Mouse (Mus musculus): Measurements from ENCODE around the gene 6330403K07Rik. TPM values are rescaled to one million over a fixed set of nuclear protein-coding genes. Genes with fewer than 3 reads are reported as not detected.

Gene 6330403K07Rik
- total RNA-seq (2021): 1 to 10 TPM in 1 of 2 experiments, under 1 TPM in 1; 0.84 to 1.5 TPM
- long read RNA-seq, experiment 1, partial matches to known transcripts: 0 of 2 reads
- long read RNA-seq, experiment 1, other reads (novel, unspliced or antisense): 0 of 2 reads
- long read RNA-seq, experiment 2: 0 reads

DNA sequence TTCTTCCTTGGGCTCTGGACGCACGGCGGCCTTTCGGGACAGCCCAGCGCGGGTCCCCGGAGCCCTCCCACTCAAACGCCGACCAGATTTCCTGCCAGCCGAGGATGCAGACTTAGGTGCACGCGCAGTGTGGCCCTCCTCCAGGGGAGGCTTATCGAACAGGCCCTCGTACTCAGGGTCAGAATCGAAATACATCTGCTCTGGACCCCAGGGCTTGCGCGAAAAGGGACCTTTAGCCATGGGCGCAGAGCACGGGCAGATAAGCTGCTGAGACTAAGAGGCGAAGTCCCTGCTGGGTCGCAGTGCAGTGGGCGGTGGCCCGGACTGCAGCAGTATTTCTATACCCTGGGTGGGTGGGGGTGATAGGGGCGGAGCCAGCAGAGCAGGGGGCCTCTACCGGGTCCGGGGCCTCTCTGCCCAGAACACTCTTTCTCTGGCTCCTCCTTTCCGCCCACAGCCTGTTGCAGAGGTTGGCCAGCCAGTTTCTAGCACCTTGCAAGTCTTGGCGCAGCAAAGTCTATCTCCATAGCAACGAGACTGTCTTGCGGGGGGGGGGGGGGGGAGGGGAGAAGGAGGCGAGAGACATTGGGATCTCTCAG lies at the start of gene 6330403K07Rik:
Gene 6330403K07Rik, minus strand, starts transcription at position 351 of the 599 bp plus-strand sequence.
- intact Hi-C loops (cut with DNase I; ENCODE audit: low total_unique reads): no loop called here
- DNase-seq: peak; percentile 39

DNA sequence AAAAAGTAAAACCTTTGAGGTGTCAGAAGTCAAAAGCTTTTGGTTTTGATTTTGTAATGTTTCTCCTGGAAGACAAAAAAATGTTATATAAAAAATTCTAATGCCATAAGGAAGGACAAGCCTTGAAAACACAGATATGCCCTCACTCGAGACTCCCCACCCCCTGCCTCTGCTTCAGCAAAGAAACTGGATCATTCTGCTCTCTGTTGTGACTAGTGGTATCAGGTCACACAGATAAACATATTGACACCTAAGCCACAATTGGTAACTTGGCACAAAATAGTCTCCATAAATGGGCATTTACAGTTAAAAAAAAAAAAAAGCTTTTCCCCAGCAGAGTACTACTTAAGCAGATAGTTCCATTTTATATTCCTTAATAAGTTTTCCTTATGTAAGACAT lies 43.0 kb upstream of the 6330403K07Rik start:
- intact Hi-C loops (cut with DNase I; ENCODE audit: low total_unique reads): no loop called here
- no peak for DNase-seq

DNA sequence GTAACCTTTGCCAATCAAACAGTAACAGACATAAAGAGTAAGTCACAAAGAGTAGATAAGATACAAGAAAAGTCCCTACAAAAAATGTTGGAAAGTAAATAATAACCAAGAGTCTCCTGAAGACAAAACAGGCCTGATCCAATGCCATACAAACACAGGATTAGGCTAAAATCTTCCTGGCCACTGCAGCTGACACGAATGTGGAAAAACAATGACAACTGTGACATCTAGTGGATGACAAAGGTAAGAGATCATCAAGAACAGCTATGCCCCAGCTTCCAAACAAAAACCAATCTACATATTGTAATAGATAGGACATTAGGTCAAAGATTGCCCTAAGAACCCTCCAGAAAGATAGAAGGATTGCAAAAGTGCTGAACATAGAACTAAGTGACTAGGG lies 19.2 kb upstream of the 6330403K07Rik start:
- intact Hi-C loops (cut with DNase I; ENCODE audit: low total_unique reads): no loop called here

DNA sequence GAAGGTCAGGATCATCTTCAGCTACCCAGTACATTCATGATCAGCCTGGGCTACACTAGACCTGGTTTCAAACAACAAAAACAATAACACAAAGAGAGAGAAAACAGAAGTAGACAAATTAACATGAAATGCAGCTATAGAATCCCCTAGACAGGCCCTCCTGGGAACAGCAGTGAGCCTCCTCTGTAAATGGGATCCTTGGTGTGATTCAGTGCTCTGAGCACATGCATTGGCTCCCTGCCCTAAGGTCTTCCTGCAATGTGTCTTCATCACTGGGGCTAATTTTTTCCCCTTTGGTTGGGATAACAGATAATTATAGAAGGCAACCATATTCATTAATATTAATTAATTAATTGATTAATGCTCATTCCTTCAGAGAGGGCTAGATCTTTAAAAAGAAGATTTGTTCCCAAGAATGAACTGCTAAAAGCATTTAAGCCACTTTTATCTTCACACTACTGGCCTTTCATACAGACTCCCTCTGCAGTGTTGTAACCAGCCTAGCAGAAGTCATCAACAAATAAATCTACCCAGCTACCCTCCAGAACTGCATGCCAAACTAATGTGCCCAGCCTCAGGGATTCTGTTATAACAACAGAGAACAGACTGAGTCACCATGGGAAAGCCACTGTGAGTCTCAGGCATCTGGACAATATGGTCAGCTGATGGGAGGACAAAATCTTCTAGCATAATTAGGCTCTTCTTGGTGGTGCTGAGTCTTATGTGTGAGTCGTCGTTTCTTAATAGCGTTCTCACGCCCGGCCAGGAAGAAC lies 6.4 kb upstream of the 6330403K07Rik start:
- DNase-seq: no peak
- intact Hi-C loops (cut with DNase I; ENCODE audit: low total_unique reads): no loop called here

More for the DNA sequence above, 19.2 kb upstream of the 6330403K07Rik start:
- no peak for DNase-seq

DNA sequence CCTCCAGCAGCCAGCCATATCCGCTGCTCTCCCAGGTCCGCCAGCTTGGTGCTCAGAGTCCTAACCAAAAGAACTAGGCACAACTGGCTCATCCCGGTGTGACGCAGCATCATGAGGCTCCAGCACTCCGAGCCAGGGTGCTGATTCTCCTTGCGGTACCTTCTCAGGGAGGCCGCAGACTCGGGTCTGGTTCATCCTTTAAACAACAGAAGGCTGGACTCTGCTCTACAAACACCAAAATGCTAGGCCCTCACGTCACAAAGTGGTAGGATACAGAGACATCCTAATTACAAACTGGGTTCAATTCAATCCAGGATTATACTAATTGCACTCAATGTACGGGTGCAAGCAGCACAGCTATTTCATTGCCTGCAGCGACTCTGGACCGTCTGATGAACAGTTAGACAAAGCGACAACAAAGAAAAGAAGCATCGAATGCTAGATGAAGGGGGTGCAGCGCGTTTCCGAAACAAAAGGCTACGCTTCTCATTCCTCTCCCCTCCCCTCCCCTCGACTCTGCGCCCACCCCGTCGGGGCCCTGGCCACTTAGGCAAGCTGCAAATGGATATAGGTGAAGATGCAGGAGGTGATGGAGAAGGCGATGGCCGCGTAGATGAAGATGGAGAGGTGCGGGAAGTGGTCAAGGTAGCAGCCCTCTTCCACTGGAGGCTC lies 686 bp downstream of the 6330403K07Rik start:
- no peak for DNase-seq

DNA sequence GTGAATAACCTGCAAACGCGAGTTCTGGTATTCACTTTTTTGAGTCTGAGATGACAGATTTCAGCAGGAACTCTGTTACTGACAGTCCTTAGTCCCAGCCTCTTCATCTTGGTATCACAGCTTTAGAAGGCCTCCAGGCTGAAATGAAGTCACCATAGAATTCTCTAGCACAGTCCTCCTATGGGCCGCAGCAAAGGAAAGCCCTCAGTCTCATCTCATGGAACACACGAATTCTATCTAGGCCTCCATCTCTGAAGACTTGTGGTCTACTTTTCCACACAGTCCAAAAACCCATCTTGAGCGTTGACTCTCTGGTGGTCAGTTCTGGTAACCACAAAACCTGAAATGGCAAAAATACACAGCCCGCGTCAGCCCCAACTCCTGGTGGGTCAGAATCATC lies 1.2 kb downstream of the 6330403K07Rik start:
- DNase-seq: no peak
- intact Hi-C loops (cut with DNase I; ENCODE audit: low total_unique reads): no loop called here

More for the DNA sequence above, 686 bp downstream of the 6330403K07Rik start:
- intact Hi-C loops (cut with DNase I; ENCODE audit: low total_unique reads): no loop called here

DNA sequence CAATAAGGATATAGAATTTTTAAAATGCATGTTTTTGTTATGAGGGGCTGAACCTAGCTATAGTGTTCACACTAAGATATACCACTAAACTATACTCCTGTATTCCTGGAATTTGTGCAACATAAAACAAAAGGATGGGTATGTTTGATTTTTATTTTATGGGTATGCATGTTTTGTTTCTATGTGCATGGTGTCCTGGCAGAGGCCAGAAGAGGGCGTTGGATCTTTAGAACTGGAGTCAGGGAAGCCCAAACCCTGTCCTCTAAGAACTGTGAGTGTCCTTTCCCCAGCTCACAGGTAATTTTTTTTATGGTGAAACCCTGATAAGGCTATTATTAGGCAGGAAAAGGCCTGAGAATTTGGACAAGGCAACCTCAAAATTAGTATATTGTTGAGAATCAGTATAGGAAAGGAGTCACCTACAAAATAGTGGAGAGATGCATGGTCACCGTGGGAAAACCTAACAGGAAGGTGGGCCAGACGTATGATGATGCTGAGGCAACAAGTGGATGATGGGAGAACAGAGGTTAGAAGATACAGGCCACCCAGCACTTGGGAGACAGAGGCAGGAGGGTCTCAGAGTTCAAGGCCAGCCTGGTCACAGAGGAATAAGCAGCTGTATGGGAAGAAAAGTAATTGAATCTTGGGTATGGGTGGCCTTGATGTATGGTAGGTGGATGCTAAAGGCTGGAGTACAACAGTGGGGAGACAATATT lies 3.8 kb downstream of the 6330403K07Rik start:
- no peak for DNase-seq
- intact Hi-C loops (cut with DNase I; ENCODE audit: low total_unique reads): no loop called here

DNA sequence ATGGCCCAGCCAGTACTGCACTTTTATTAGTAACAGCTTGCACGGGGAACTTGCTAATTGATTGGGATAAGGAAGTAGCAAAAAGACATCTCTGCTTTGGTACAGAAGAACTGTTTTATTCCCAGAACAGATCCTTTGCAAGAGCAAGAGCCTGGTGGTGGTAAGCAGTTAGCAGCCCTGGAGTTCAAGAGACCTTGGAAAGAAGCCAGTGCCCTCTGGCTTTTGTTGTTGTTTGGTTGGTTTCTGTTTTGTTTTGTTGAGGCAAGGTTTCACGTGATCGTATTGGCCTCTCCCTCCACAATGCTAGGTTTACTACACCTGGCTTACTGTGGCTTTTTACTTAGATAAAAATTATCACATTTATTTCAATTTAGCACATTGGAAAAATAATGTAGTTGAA lies 5.0 kb downstream of the 6330403K07Rik start:
- DNase-seq: no peak
- intact Hi-C loops (cut with DNase I; ENCODE audit: low total_unique reads): no loop called here

DNA sequence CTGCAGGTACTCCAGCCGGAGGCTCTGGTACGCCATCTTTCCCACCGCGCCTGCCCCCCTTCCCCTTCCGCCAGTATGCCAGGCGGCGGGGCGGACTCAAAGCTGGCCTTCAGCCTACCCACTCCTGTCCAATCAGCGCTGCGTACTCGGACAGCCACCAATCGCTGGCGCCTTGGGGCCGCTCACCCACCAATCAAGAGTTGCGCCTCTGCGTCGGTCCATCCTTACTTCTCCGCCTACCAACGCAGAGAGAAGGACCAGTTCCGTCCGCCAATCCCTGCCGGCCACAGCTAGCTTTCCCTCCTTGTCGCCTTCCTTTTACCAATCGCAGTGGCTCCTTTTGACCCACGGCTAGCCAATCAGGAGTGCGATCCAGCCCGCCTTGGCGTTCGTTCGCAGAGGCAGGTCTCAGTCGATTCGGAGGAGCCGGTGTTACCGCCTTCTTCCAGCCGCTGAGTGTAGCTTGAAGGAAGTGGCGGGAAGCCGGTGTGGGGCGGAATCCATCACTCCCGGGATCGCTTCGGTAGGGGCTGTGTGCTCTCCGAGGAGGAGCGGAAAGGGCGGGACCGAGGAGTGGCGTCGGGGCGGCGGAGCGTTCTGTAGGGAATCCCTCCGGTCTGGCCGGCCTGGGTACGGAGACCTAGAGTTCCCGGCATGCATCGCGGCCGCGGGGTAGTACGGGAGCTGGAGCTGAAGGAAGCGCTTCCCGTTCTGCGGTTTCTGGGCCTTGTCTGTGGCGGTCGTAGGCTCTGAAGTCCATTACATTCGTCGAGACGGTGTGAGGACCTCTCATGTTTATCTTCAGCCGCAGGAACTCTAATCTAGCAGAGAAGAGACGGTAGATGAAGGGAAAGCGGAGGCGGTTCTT lies 13.9 kb downstream of the 6330403K07Rik start, which contains the start of the genes Mis12 and Derl2:
Gene Mis12, plus strand, starts transcription at position 411 of the 868 bp plus-strand sequence.
Gene Derl2, minus strand, starts transcription at position 641 of the 868 bp plus-strand sequence.
- intact Hi-C loops (cut with DNase I; ENCODE audit: low total_unique reads): no loop called here
- DNase-seq: peak; percentile 98

DNA sequence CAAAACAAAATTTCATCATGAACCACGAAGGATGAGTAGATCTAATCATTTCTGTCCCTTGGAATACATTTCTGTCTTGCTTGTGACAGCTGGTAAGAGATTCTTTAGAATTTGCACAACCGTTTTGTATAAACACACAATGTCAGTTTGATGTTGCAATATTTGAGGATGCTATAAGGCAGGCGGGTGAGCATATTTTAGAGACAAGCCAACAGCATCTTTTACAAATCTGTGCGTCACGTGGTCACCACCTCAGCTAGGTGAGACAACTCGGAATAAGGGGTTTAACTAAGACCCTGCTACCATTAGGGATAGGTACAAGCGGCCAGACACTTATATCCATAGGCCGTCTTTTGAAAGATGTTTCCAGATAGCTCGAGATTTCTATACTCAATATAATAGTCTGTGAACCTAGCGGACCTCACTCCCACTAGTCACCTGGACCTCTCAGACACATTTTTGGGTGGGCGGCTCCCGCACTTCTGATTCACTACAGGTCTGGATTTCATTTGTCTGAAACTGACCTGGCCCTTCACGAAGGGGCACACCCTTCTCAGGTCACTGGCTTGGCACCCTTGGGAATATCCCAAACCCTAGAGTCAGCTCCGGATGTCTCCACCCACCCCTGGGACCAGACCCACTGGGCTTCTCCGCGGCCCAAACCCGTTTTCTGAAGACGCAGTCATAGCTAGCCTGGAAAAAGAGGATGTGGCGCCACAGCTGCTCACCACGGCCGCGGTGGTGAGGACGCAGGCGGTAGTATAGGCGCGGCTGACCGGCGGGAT lies 14.7 kb downstream of the 6330403K07Rik start:
- no peak for DNase-seq
- intact Hi-C loops (cut with DNase I; ENCODE audit: low total_unique reads): no loop called here

DNA sequence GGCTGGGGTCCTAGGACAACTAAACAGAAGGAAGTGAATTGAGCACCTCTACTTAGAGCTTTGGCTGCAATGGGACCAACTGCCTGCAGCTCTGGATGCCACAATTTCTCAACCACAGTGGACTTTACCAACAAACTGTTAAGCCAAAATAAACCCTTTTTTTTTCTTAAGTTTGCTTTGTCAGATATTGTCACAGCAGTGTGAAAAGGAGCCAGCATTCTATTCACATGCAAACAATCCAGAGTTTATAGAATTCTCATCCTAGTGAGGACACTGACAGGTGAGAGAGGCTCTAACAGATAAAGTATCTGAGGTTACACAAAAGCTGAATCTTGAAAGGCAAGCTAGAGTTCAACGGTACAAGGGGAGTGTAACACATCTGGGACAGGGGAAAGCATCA lies 16.3 kb downstream of the 6330403K07Rik start:
- intact Hi-C loops (cut with DNase I; ENCODE audit: low total_unique reads): no loop called here
- DNase-seq: no peak

DNA sequence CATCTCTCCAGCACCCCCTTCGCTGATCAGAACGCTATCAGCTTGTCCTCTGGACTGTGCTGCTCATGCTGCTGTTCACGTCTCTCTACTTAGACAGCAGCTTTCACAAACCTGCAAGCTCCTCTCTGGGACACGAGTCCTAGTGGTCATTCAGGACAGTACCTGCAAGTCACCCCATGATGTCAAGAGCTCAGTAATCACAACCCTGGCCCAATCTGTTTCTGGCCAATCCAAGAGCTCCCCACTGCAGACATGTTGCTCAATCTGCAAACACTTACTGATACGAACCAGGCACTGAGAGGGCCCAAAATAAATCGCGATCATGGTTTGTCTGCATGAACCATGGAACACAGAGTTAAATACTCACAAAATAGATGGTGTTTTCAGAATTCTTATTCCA lies 20.6 kb downstream of the 6330403K07Rik start:
- no peak for DNase-seq
- intact Hi-C loops (cut with DNase I; ENCODE audit: low total_unique reads): no loop called here

DNA sequence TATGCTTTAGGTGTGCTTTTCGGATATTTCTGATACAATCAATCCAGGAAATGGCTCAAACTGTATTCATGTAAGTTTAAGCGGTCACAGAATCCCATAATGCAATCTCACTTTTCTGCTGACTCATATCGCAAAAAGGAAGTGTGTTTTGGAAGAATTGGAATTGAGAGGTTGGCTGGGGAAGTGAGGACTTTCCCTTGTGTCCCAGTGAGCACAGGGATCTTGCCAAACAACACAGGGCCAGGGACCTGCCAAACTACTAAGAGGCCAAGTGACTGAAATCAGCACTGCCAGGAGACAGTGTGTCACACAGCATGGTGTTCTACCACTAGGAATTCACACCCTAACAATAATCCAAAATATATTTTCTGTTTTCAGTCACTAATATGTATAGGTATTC lies 25.0 kb downstream of the 6330403K07Rik start:
- DNase-seq: no peak
- intact Hi-C loops (cut with DNase I; ENCODE audit: low total_unique reads): no loop called here

DNA sequence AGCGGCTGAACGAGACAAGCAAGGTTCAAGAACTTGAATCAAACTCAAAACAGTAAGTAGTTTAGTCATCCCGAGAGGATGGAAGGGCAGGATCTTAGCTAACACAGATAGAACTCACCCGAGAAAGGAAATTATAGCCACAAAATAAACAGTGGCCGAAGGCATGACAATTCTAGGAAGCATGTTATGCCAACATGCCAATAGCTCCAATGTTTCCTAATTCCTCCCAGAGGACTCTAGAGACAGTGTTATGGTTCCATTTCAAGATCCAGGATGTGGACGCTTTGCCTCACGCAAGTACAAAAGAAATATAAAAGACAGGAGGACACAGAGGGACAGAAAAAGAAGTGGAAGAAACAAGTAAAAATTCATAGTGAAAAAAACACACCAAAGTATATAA lies 25.5 kb downstream of the 6330403K07Rik start:
- intact Hi-C loops (cut with DNase I; ENCODE audit: low total_unique reads): no loop called here
- DNase-seq: no peak

DNA sequence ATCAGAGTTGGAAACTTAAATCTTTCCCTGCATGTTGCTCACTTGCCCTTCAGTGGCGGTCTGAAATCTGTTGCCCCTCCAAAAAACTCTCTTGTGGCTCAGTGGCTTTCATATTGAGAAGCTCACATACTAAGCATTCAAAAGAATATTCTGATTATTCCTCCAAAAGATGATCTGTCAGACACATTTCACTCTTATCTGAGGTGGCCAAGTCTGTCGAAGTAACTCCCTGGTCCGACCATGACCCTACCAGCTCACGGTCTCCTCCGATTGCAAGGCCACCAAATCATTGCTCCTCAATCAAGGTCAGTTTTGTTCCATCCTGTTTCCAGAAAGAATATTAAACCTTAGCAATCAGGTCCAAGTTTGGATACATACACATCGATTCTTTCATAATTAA lies 26.3 kb downstream of the 6330403K07Rik start:
- intact Hi-C loops (cut with DNase I; ENCODE audit: low total_unique reads): no loop called here
- DNase-seq: no peak

DNA sequence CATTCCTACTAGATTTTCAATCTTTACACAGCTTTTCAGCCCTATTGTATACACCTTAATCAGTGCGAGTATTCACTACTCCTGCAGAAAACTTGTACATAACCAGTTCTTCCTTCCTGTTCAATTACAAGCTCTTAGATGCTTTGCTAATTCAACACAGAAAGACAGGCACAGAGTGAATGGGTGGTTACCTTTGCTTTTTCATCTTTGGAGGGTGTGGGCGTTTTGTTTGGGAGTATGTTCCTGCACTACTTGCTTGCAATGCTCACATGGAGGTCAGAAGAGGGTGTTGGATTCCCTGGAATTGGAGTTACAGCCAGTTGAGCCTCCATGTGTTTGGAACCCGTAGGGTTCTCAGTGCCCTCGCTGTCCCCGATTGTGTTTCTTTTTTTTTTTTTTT lies 28.3 kb downstream of the 6330403K07Rik start:
- intact Hi-C loops (cut with DNase I; ENCODE audit: low total_unique reads): no loop called here
- no peak for DNase-seq

DNA sequence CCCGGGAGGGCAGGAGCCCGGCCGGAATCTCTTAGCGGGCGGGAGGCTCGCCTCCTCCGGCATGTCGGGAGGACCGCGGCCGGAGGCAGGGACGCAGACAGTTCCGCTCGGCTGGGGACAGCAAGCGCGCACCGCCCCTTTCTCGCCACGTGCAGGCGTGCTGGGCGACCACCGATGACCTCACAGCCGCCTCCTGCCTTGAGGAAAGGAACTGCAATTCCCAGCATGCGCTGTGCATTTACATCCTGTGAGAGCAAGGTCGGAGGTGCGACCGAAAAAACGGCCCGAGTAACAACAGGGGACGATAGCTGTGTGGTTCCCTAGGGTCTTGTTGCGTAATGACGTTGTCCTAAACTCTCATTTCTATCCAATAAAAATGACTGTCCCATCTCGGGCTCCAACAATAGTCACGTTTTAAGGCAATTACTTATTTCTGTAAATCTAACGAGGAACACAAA lies 29.0 kb downstream of the 6330403K07Rik start, which contains the start of gene Dhx33:
Gene Dhx33, minus strand, starts transcription at position 122 of the 458 bp plus-strand sequence.
- intact Hi-C loops (cut with DNase I; ENCODE audit: low total_unique reads): no loop called here
- peak; percentile 96 for DNase-seq
